Mouse (Mus musculus): ENCODE results near the gene Gm42906.

GRCm38 (mm10) chr5:151416988-151417387 lies 11.0 kb downstream of the Gm42906 start:
- TF ChIP-seq EP300 (IDR thresholded peaks at IDR 0.05): no peak
- no peak for TF ChIP-seq CTCF (IDR thresholded peaks at IDR 0.05)

Measured in lung, postnatal 0 days (tissue).